Mouse (Mus musculus) heart, postnatal 0 days (tissue): Measurements from ENCODE around the gene Ccnb1ip1. TPM values are rescaled to one million over a fixed set of nuclear protein-coding genes. Genes with fewer than 3 reads are reported as not detected.

ENCODE experiments used
- ATAC-seq: fragments of 200-750 bp; cut with Nextera tagmentation; 2 replicates; pipeline ENCODE4 v1.8.0; 2017; ENCODE audit warnings: low read depth, moderate number of reproducible peaks, moderate library complexity; ENCODE audit not compliant: insufficient read depth
- DNase-seq: peaks from one replicate; pipeline ENCODE4 v3.0.0-alpha.2; 2016; ENCODE audit warnings: low spot score
- H3K27ac ChIP-seq: fragments of 300-500 bp; sonication (generic); 2 replicates; pipeline ENCODE4 v1.5.1; 2014; ENCODE audit warnings: low read depth, mild to moderate bottlenecking
- H3K27me3 ChIP-seq: fragments of 300-500 bp; sonication (generic); 2 replicates; pipeline ENCODE4 v1.6.1; 2014; ENCODE audit warnings: low read length, mixed read lengths; ENCODE audit not compliant: control insufficient read depth, insufficient read depth
- H3K36me3 ChIP-seq: fragments of 300-500 bp; sonication (generic); replicated peaks from 2 replicates; pipeline ENCODE4 v1.6.1; 2014; ENCODE audit warnings: low read length, mixed read lengths; ENCODE audit not compliant: control insufficient read depth, insufficient read depth
- H3K4me1 ChIP-seq: fragments of 300-500 bp; sonication (generic); 2 replicates; pipeline ENCODE4 v1.6.1; 2014; ENCODE audit warnings: antibody characterized with exemption; ENCODE audit not compliant: control insufficient read depth, insufficient read depth
- H3K4me2 ChIP-seq: fragments of 300-500 bp; sonication (generic); 2 replicates; pipeline ENCODE4 v1.6.1; 2014; ENCODE audit warnings: low read depth, mild to moderate bottlenecking, low read length, moderate library complexity
- H3K4me3 ChIP-seq: fragments of 300-500 bp; sonication (generic); 2 replicates; pipeline ENCODE4 v1.5.1; 2014; ENCODE audit warnings: low read depth, low read length
- H3K9ac ChIP-seq: fragments of 300-500 bp; sonication (generic); replicated peaks from 2 replicates; pipeline ENCODE4 v1.6.1; 2014; ENCODE audit warnings: low read depth, low read length, mixed read lengths
- H3K9me3 ChIP-seq: fragments of 300-500 bp; sonication (generic); replicated peaks from 2 replicates; pipeline ENCODE4 v1.6.1; 2016; ENCODE audit warnings: low read length; ENCODE audit not compliant: control insufficient read depth
- CTCF ChIP-seq: IDR thresholded peaks from 2 replicates; pipeline ENCODE4 v1.5.1; 2016; ENCODE audit warnings: antibody characterized with exemption, control low read depth, low read depth
- EP300 ChIP-seq: IDR thresholded peaks from 2 replicates; pipeline ENCODE4 v1.6.1; 2016; ENCODE audit warnings: antibody characterized with exemption, low read depth
- WGBS: fragments of 180-500 bp; shearing (Covaris S2); extraction: QIAGEN DNeasy Blood & Tissue Kit; methylation state at CpG from one replicate; pipeline ENCODE4 v1.1.7; 2014; 5-methylcytosine and 5-hydroxymethylcytosine counted together
- polyA plus RNA-seq: library from polyadenylated mRNA; unstranded; fragments of >200 nt; fragmentation: Nextera tagmentation; extraction: Ambion mirVana; gene quantifications from 2 replicates; pipeline ENCODE4 v1.2.1, GENCODE M21; 2015
- total RNA-seq: library from RNA; depleted of rRNA; stranded (reverse); fragments of >200 nt; gene quantifications from 2 replicates; pipeline ENCODE4 v1.2.3, GENCODE M21; 2014; ENCODE audit warnings: low replicate concordance; rRNA removed

The Ccnb1ip1 gene
- not detected in 2 replicates for total RNA-seq
- polyA plus RNA-seq, result not detected in 2 replicates

DNA sequence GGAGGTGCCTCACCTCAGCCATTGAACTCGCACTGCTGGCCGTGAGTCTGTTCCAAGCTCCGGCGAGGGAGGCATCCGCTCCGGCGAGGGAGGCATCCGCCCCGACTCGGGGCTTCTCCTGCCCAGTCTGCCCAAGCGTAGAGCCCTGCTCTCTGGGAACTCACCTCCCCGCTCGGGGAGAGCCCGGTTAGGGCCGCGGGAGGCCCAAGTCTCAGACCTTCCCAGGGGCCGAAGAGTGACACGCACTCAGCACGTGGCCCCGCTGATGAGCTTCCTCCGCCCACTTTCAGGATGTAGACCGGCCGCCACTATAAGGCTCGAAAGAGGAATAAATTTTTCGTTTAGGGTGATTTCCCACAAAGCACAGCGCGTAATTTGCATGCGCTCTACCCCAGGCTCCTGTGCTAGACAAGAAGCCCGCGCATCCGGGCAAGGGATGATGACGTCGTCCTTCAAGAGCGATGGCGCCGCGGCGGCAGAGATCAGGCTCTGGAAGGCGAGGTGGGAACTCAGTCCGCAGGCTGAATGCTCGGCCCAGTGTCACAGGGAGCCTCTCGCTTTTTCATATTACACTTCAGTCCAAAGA, at the start of gene Ccnb1ip1, which contains the start of gene Parp2:
Gene Ccnb1ip1 (minus strand): TSS at position 246 of the 586 bp plus-strand sequence.
Gene Parp2 (plus strand): TSS at position 355 of the 586 bp plus-strand sequence.
- WGBS, result under 1% methylated on average over 42 of the region's 42 CpGs
- Histone ChIP-seq H3K4me3 (peak within 1 kb of the TSS; percentile 78), H3K27me3 (no peaks in the 10 kb centered on the region)

DNA sequence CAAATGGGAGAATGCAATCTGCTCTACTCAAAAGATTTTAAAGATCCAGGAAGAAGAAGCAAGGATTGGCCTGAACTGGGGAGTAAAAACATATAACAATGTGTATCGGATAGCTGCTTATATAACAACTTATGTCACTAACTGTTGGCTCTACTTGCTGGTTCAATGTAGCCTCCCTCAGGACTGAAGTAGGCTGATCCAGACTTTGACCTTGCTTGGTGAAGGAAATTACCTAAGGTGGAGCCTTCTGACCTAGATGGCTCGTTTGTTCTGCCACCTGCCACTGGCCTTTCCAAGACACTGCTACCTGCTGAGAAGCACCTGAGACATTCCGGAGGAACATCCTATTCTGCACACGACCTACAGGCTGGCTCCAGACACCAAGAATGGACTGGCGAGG, 48.3 kb upstream of the Ccnb1ip1 start:
- Histone ChIP-seq H3K27me3 (no peaks in the 10 kb centered on the region), H3K4me2 (no peak overlapping the region), H3K9me3 (no peaks in the 10 kb centered on the region), H3K9ac (no peak overlapping the region), H3K4me1 (no peaks in the 10 kb centered on the region), H3K4me3 (no peak overlapping the region), H3K36me3 (peaks cover 45% of the 10 kb centered on the region), H3K27ac (no peak overlapping the region)
- no peak for DNase-seq
- WGBS, result 90% methylated on average over 5 of the region's 5 CpGs
- no peak for TF ChIP-seq CTCF
- no peak for TF ChIP-seq EP300
- no peak for ATAC-seq

More for the DNA sequence above, at the start of gene Ccnb1ip1, which contains the start of gene Parp2:
- no peaks in the 10 kb centered on the region for H3K9me3 ChIP-seq
- H3K4me1 ChIP-seq, result peaks cover 6% of the 10 kb centered on the region; the same call in 1 of the 2 replicates
- peak within 1 kb of the TSS; percentile 69 for H3K9ac ChIP-seq
- ATAC-seq, result peak; percentile 99
- H3K36me3 ChIP-seq, result peaks cover 20% of the 10 kb centered on the region
- peak within 1 kb of the TSS; percentile 72 for H3K4me2 ChIP-seq
- no peak for TF ChIP-seq CTCF
- peak; percentile 90; the same call in 1 of the 2 replicates for TF ChIP-seq EP300
- peak within 1 kb of the TSS; percentile 93 for H3K27ac ChIP-seq
- DNase-seq, result peak; percentile 97

DNA sequence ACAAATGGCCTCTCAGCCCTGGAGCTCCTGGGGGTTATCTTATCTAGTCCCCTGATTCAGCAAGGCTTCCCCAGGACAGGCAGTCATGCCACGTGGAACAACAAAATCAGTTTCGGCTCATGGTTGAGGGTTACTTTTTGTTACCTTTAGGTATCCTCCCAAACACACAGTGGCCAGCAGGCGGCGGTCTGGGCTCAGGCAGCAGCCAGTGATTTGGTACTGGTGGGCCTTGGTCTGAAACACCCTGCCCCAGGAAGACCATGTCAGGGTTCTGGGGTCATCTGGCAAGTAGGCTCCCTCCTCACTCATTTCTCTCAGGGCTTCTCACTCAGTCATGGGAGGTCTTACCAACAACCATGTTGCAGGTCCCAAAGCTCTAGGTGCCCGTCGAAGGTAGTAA, 29.7 kb upstream of the Ccnb1ip1 start:
- no peak overlapping the region for H3K9ac ChIP-seq
- no peaks in the 10 kb centered on the region for H3K9me3 ChIP-seq
- TF ChIP-seq CTCF, result peak; percentile 48
- TF ChIP-seq EP300, result no peak
- H3K36me3 ChIP-seq, result peaks cover 44% of the 10 kb centered on the region
- WGBS, result 47% methylated on average over 6 of the region's 6 CpGs
- DNase-seq (no peak), ATAC-seq (no peak)
- H3K4me2 ChIP-seq, result no peak overlapping the region
- no peak overlapping the region for H3K27ac ChIP-seq
- H3K4me3 ChIP-seq, result no peak overlapping the region
- H3K27me3 ChIP-seq, result no peaks in the 10 kb centered on the region
- no peaks in the 10 kb centered on the region for H3K4me1 ChIP-seq

DNA sequence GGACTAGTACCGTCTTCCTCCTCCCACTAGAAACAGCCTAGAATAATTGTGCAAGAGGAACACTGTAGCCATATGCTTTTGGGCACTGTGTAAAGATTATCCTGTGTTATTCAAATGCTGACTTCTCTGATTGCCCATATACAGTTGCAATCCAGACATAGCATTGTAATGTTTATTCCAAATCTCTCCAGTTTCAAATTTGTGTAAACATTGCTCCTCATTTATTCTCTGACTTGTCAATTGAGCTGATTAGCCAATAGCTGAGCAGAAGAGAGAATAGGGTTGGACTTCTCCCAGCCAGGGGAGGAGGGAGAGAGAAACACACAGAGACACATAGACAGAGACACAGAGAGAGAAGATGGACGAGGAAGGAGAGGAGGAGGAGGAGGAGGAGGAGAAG, 26.9 kb upstream of the Ccnb1ip1 start:
- Histone ChIP-seq H3K27me3 (no peaks in the 10 kb centered on the region), H3K4me1 (no peaks in the 10 kb centered on the region), H3K4me2 (no peak overlapping the region), H3K36me3 (peaks cover 51% of the 10 kb centered on the region), H3K4me3 (no peak overlapping the region), H3K27ac (no peak overlapping the region), H3K9ac (no peak overlapping the region), H3K9me3 (no peaks in the 10 kb centered on the region)
- WGBS, result 37% methylated on average over 2 of the region's 2 CpGs
- ATAC-seq (no peak), DNase-seq (no peak)
- no peak for TF ChIP-seq EP300
- no peak for TF ChIP-seq CTCF

DNA sequence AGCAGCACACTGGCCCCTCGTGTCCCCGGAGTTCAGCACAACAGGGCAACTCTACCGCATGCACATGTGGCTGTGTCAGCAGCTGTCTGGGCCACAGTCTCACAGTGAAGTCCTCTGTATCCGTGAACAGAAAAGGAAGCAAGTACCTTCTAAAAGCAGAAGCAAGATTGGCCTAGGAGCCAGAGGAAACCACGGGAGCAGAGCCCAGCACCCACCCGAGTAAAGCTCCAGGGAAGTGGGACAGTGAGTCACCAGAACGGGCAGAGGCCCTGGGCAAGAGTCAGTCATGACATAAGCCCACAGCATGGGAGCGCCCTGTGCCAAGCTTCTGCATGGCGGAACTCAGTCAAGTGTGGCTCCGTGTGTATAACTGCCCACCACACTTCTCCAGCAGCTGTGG, 26.4 kb upstream of the Ccnb1ip1 start:
- H3K9ac ChIP-seq, result no peak overlapping the region
- no peak overlapping the region for H3K27ac ChIP-seq
- WGBS, result 72% methylated on average over 10 of the region's 10 CpGs
- peaks cover 54% of the 10 kb centered on the region for H3K36me3 ChIP-seq
- H3K9me3 ChIP-seq, result no peaks in the 10 kb centered on the region
- H3K4me3 ChIP-seq, result no peak overlapping the region
- no peaks in the 10 kb centered on the region for H3K4me1 ChIP-seq
- H3K4me2 ChIP-seq, result no peak overlapping the region
- TF ChIP-seq EP300, result no peak
- no peak for TF ChIP-seq CTCF
- no peak for DNase-seq
- ATAC-seq, result no peak
- no peaks in the 10 kb centered on the region for H3K27me3 ChIP-seq
